Mouse (Mus musculus) retina, adult 2 months (tissue): ENCODE measurements at regions not wholly inside any gene's neighbourhood (a gene's known extent, or its start where the extent isn't known, plus 50 kb on each side); places are given as distances from the start of the nearest gene placed in this dataset.

Source experiments
- DNase-seq: peaks from one replicate; pipeline ENCODE4 v3.0.0-alpha.2; 2012; ENCODE audit warnings: low read depth, low spot score

GRCm38 (mm10) chr19:36178828-36179251, 58.9 kb upstream of the Ankrd1 start:
- DNase-seq = no peak

- no peak for DNase-seq
Observed at GRCm38 (mm10) chr19:36180329-36180728, 60.4 kb upstream of the Ankrd1 start.

GRCm38 (mm10) chr19:36181535-36181934, 61.6 kb upstream of the Ankrd1 start:
- no peak for DNase-seq

DNA sequence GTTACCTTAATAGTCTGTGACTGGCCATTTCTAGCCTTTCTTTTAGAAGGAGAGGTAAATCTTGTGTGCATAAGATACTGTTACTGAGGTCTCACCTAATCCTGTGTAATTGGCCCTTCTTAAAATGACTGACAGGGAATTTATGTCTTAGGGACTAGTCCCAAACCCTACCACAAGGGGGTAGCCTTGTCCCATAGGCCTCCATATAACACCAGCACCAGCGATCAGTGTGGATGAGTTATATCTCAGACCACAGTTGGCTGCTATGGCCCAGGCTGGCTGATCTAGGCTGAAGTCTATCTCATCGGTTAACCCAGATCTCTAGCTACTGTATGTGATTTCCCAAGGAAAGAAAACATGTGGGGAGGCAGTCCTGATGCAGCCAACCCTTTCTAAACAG, 63.2 kb upstream of the Ankrd1 start:
- peak; percentile 43 for DNase-seq

GRCm38 (mm10) chr19:36189662-36190061, 69.8 kb upstream of the Ankrd1 start:
- no peak for DNase-seq

DNA sequence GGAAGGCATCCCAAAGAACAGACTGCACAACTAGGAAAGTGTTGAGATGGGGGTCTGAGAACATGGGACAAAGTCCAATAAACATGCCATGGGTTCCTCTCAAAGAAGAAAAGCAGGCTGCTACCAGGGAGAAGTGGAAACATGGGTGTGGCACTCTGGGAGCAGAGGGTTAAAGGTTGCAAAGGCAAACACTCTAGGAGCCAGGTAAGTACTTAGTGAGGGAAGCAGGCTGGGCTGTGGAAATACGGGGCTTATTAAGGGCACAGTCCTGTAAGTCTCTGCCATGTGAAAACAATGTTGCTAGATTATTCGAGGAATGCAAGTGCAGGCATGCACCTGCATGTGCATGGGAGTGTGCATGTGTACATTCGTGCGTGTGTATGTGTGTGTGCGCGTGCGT, 71.7 kb upstream of the Ankrd1 start:
- no peak for DNase-seq

GRCm38 (mm10) chr19:36204269-36204668, 84.4 kb upstream of the Ankrd1 start:
- DNase-seq = no peak

DNA sequence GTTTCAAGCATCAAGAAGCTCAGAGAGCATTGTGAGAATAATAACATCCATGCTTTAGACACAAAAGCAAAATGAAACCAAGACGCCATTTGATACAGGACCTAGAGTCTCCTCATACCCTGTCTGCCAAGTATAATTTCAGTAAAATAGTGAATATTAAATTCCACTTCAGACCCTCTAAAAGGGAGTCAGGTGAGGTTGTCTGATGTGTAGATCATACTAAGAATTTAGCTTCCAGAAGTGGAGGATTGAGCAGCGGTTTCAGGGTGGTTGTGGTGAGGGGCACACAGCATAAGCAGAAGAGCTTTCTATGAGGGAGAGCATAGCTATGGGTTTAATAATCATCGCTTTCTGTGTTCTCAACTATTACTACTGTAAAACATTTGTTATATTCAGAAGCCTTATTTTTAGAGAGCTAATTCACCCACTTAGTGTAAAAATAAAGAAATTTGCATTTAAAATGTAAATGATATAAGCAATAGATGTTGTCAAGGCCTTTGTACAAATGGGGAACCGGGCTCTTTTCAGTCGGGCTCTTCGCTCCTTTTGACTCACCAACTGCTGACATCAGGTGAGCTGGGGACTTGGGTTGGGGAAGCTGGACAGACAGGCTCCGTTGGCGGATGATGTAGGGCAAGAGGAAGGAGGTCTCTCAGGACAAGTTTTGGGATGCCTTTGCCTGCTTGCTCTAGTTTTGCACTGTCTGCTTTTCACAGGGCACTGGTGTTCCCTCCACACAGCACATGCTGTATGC, 85.2 kb upstream of the Ankrd1 start:
- DNase-seq = no peak

DNA sequence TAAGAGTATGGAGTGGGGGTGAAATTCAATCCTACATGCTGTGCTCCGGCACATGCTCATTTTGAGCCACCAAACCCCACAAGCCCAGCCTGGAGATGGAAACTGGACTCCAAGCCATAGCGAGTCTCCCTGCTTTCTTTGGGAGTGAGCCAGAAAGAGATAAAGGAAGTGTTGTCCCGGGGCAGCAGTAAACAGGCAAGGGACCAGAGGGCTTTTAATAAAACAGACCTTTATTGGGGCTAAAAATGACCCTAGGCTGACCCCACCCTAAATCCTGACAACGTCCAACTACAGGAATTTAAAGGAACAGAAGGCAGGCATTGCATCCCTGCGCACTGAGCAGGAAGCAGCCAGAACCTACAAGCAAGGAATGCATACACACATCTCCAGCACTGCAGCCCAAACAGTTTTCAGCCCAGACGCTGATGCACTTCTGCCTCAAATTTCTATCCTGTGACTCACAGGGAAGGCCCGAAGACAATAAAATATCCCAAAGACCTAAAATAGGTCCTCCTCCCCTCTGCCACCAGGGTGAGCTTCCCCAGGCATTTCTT, 87.9 kb upstream of the Ankrd1 start:
- no peak for DNase-seq

- no peak for DNase-seq
Observed at GRCm38 (mm10) chr19:36208419-36208818, 88.5 kb upstream of the Ankrd1 start.

GRCm38 (mm10) chr19:36213461-36213860, 93.6 kb upstream of the Ankrd1 start:
- DNase-seq = no peak

- DNase-seq = no peak
Observed at GRCm38 (mm10) chr19:36214188-36214968, 94.5 kb upstream of the Ankrd1 start.

DNA sequence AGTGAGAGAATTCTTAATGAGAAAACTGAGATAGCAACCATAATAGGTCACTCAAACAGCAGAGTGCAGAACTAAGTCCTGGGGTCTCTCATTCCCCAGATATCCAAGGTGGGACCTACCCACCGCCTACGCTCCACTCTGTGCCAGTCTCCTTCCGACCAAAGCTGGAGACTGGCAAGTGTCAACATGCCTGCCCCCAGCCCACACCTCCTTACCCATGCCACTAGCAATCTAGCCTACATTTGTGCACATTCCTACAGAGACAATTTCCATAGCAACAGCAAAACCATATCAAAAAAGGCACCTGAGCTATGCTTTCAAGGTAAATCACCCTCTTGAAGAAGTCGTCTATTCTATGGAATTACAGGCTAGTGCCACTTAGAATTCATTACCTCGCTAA, 97.3 kb upstream of the Ankrd1 start:
- DNase-seq = no peak

DNA sequence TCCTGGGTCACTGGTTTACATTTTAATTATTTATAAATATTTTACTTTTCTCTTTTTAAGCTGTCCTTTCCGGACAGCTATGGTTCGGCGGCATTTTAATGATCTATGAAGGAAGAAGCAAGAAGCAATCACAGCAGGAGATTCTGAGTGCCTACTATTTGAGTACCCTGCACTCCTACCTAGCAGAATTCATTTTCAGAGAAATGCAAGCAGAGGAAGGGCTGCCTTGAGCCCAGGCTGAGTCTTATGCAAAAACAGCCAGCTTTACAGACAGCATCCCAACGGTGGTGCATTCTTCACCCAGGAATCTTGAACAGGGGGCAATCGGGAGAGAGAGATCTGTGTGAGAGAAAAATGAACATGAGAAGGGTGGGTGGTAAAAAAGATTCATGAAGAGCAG, 97.7 kb upstream of the Ankrd1 start:
- no peak for DNase-seq

DNA sequence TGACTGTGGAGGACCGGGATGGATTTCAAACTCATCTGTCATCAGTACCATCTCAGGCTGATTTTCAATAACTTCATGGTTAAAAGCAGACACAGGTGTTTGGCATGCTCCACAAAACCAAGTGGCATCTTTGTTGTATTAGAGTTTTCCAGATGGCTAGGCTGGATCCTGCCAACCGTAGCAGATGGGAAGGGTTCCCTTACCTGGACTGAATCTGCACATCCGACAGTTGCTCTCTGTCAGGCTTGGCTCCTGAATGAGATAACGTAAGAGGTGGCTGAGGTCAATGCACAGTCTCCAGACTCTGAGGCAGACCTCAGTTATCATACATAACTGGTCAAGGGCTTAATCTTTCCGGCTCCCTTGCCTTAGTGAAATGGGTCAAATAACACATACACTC, 99.0 kb upstream of the Ankrd1 start:
- DNase-seq = no peak

GRCm38 (mm10) chr19:36221104-36221503, 101.2 kb upstream of the Ankrd1 start:
- DNase-seq = no peak

DNA sequence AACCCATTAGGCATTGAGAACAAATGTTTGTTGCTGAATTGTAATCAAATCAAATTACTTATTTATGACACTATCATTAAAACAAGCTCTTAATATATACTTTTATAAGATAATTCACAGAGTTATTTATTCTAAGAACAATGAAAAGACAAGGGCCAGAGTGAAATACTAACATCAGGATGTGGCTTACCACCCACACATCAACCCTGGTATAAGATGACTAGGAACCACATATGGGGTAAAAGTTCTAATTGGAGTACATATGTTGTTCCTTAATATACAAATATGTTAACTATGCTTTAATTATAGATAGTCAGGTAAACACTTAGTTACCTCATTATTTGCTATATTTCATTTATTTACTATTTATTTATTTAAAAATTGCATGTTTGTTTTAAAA, 101.7 kb upstream of the Ankrd1 start:
- DNase-seq = no peak

DNA sequence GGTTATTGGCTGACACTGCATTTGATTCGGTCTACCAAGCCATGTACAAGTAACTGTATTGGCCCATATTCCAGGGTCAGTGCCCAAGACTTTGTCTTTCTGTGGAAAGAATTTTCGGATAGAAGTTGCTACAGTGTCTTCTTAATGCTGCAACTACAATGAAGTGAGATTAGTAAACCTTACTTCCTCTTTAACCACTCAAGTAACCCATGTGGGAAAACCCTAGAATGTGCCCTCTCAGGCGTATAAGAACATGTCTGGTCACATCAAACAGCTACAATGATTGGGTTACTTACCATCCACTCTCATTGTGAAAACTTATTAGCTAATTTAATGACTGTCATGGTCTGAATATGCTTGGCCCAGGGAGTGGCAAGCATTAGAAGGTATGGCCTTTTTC, 102.3 kb upstream of the Ankrd1 start:
- no peak for DNase-seq

DNA sequence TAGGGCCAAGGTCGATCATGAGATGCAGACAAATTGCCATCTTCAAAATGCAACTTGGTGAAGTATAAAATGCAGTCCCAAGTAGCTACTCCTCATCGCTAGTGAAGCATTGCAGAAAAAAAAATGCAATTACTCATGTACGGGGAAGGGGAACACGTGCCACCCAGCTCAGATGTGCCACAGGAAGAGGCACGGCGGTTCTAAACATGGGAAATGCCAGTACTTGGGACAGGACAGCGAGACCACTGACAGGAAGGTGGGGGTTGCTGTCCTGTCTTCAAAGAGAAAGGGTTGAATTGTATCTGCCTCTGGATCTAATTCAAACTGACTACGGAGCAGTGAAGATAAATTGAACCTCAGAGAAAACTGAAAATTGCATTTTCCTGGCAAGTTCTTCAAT, 104.6 kb upstream of the Ankrd1 start:
- no peak for DNase-seq

GRCm38 (mm10) chr19:36225612-36226011, 105.7 kb upstream of the Ankrd1 start:
- no peak for DNase-seq

DNA sequence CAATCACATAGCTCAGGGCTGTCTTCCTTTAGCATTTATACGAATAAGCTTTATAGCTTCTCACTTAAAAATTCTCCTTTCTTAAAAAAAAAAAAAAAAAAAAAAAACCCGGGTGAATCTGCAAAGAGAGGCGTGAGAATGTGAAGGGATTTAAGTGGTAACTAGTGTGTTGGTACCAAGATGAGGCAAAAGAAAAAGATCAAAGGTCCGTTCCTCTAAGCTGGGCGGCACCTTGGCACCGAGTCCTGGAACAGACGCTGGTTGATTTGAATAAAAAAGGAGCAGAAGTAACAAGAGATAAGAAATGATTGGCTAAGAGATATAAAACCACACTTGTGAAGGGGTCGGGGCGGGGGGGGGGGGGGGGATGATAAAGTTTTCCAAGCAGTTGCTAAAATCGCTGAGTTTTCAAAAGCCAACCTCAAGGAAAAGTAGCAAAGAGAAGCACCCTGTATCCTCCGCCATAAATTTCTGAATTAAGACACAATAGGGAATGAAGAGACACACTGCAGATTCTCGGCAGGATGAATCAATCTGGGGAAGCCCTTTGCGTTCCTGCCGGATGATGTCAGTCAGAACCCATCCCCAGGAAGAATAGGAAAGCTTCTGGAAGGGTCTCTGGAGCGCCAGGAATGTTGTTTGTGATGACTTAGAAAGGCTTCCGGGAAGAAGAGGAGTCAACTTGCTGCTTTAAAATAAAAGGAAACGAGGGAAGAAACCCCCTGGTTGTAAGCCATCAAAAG, 107.7 kb upstream of the Ankrd1 start:
- no peak for DNase-seq

- DNase-seq = no peak
Observed at GRCm38 (mm10) chr19:36229315-36229714, 109.4 kb upstream of the Ankrd1 start.
